Mouse (Mus musculus): ENCODE data around the gene 4930442H23Rik.

DNA sequence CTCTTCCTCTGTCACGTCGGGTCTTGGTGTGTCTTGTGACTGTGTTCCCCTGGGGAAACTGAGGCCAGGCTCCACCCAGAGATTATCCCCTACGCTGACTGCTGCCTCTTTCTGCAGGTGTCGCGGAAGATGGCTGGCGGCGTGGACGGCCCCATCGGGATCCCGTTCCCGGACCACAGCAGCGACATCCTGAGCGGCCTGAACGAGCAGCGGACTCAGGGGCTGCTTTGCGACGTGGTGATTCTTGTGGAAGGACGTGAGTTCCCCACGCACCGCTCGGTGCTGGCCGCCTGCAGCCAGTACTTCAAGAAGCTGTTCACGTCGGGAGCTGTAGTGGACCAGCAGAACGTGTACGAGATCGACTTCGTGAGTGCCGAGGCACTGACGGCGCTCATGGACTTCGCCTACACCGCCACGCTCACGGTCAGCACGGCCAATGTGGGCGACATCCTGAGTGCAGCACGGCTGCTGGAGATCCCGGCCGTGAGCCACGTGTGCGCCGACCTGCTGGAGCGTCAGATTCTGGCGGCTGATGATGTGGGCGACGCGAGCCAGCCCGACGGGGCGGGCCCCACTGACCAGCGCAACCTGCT is 39.7 kb downstream of the 4930442H23Rik start:
- TF ChIP-seq CTCF (IDR thresholded peaks at IDR 0.05; ENCODE audit: control insufficient read depth, insufficient read depth, insufficient read length) = no peak
- TF ChIP-seq MYOG (IDR thresholded peaks at IDR 0.05; ENCODE audit: control insufficient read depth, extremely low read depth, insufficient read length) = no peak
- no peak for TF ChIP-seq USF1 (IDR thresholded peaks at IDR 0.05; ENCODE audit: low read depth)
- no peak for TF ChIP-seq MYOD1 (IDR thresholded peaks at IDR 0.05; ENCODE audit: control insufficient read depth, insufficient read length, low read depth)
